Comparison of ENCODE assay signal across 19 mouse cellular contexts in the genomic region with DNA sequence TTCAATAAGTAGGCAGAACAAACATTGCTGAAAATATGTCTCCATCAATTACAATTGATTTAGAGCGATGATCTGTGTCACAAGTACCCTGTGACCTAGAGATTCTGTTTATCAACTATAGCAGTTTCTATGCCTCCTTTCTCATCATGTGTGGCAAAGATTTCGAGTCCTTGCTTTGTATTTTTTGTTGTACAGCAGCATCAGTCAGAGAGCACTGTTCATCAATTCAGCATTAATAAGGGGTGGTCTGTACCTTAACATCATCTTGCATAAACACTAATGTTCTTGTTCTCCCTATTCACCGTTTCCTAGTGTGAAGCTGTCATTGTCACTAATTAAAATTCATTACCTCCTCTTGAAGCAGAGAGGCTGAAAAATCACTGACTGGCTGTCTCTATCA.
DNase-seq lines count a peak whose midpoint lies in the region; ATAC-seq and TF ChIP-seq lines count a peak whose summit lies in the region.
"Had no signal": no experiment of that assay in that cellular context is flagged by ENCODE, and none has a peak within 500 bp of the region (broad histone marks: within the 10 kb centered on the region; RNA-seq: fewer than 3 reads in every experiment).

No protein-coding gene starts in this region.

- H3K4me2 ChIP-seq in hindbrain, embryonic 14.5 days (replicated peaks), result no peak overlapping the region
- no peak overlapping the region for H3K4me2 ChIP-seq in hindbrain, postnatal 0 days (ENCODE audit: low read depth, low read length)
- no peak overlapping the region for H3K4me2 ChIP-seq in midbrain, embryonic 14.5 days (ENCODE audit: low read length)
- no peak overlapping the region for H3K4me2 ChIP-seq in midbrain, embryonic 16.5 days (ENCODE audit: low read length)
- H3K4me2 ChIP-seq: embryonic facial prominence, embryonic 13.5 days; forebrain, embryonic 13.5 days; forebrain, embryonic 15.5 days had no signal

- ATAC-seq in hindbrain, embryonic 14.5 days (ENCODE audit: low FRiP score), result no peak
- no peak for ATAC-seq in hindbrain, postnatal 0 days
- ATAC-seq in midbrain, embryonic 14.5 days (ENCODE audit: low FRiP score, low TSS enrichment), result no peak
- ATAC-seq in midbrain, embryonic 16.5 days, result no peak
- ATAC-seq: forebrain, embryonic 13.5 days; forebrain, embryonic 15.5 days; forebrain, postnatal 0 days had no signal

- H3K36me3 ChIP-seq in hindbrain, embryonic 14.5 days (replicated peaks; ENCODE audit: control insufficient read depth, insufficient read depth), result no peaks in the 10 kb centered on the region
- H3K36me3 ChIP-seq in hindbrain, postnatal 0 days (ENCODE audit: insufficient read depth, low read length), result no peaks in the 10 kb centered on the region
- H3K36me3 ChIP-seq in midbrain, embryonic 14.5 days (ENCODE audit: control insufficient read depth, insufficient read depth, low read length), result no peaks in the 10 kb centered on the region
- no peaks in the 10 kb centered on the region for H3K36me3 ChIP-seq in midbrain, embryonic 16.5 days (ENCODE audit: control insufficient read depth, insufficient read depth, low read length)
- H3K36me3 ChIP-seq: embryonic facial prominence, embryonic 13.5 days; forebrain, embryonic 15.5 days had no signal

- 35% methylated on average over 3 of the region's 3 CpGs for WGBS in hindbrain, embryonic 14.5 days
- WGBS in hindbrain, postnatal 0 days, result 41% methylated on average over 3 of the region's 3 CpGs
- WGBS in midbrain, embryonic 14.5 days, result 40% methylated on average over 3 of the region's 3 CpGs
- 46% methylated on average over 3 of the region's 3 CpGs for WGBS in midbrain, embryonic 16.5 days

- intact Hi-C loops in left cerebral cortex, postnatal 4 days (cut with DNase I), result no loop called here

- H3K9ac ChIP-seq in hindbrain, embryonic 14.5 days, result no peak overlapping the region
- no peak overlapping the region for H3K9ac ChIP-seq in hindbrain, postnatal 0 days (replicated peaks; ENCODE audit: low read length)
- no peak overlapping the region for H3K9ac ChIP-seq in midbrain, embryonic 14.5 days (replicated peaks; ENCODE audit: low read length)
- H3K9ac ChIP-seq in midbrain, embryonic 16.5 days (ENCODE audit: low read depth, low read length), result no peak overlapping the region
- H3K9ac ChIP-seq: embryonic facial prominence, embryonic 13.5 days; forebrain, embryonic 13.5 days; forebrain, embryonic 15.5 days; forebrain, postnatal 0 days had no signal

- peak; percentile 24 for DNase-seq in hindbrain, embryonic 14.5 days (ENCODE audit: low spot score)
- DNase-seq in hindbrain, postnatal 0 days (ENCODE audit: low spot score), result no peak
- DNase-seq in midbrain, embryonic 14.5 days, result peak; percentile 1
- peak; percentile 74 for DNase-seq in retina, embryonic 14.5 days (ENCODE audit: low spot score)
- no peak for DNase-seq in left cerebral cortex, postnatal 4 days
- no peak for DNase-seq in thymus, postnatal 25 days
- DNase-seq: adrenal gland, adult 2 months; adrenal gland, postnatal 10 days; adrenal gland, postnatal 25 days; cerebellum, adult 11-12 months; cerebellum, adult 2 months; cerebellum, adult 9-10 months; cerebellum, postnatal 10 days; cerebellum, postnatal 25 days; forebrain, postnatal 0 days had no signal

- TF ChIP-seq CTCF in hindbrain, postnatal 0 days (IDR thresholded peaks at IDR 0.05; ENCODE audit: low read depth), result no peak

- no peaks in the 10 kb centered on the region for H3K27me3 ChIP-seq in hindbrain, embryonic 14.5 days (ENCODE audit: control insufficient read depth, insufficient read depth, low read length)
- H3K27me3 ChIP-seq in hindbrain, postnatal 0 days (ENCODE audit: insufficient read depth, low read length), result no peaks in the 10 kb centered on the region
- H3K27me3 ChIP-seq in midbrain, embryonic 14.5 days (ENCODE audit: control insufficient read depth, insufficient read depth, low read length), result no peaks in the 10 kb centered on the region
- no peaks in the 10 kb centered on the region for H3K27me3 ChIP-seq in midbrain, embryonic 16.5 days (ENCODE audit: control insufficient read depth, insufficient read depth, low read depth, low read length)
- H3K27me3 ChIP-seq: embryonic facial prominence, embryonic 13.5 days; forebrain, embryonic 13.5 days; forebrain, embryonic 15.5 days had no signal

- H3K9me3 ChIP-seq in hindbrain, embryonic 14.5 days (ENCODE audit: control insufficient read depth, low read length), result no peaks in the 10 kb centered on the region
- no peaks in the 10 kb centered on the region for H3K9me3 ChIP-seq in hindbrain, postnatal 0 days (ENCODE audit: low read length)
- no peaks in the 10 kb centered on the region for H3K9me3 ChIP-seq in midbrain, embryonic 14.5 days (ENCODE audit: control insufficient read depth, low read length)
- no peaks in the 10 kb centered on the region for H3K9me3 ChIP-seq in midbrain, embryonic 16.5 days (replicated peaks; ENCODE audit: control insufficient read depth, low read length, poor library complexity, severe bottlenecking)
- H3K9me3 ChIP-seq: embryonic facial prominence, embryonic 13.5 days; forebrain, embryonic 13.5 days; forebrain, embryonic 15.5 days had no signal

- no peak overlapping the region for H3K4me3 ChIP-seq in hindbrain, embryonic 14.5 days (replicated peaks; ENCODE audit: low read length)
- no peak overlapping the region for H3K4me3 ChIP-seq in hindbrain, postnatal 0 days (ENCODE audit: low read length)
- no peak overlapping the region for H3K4me3 ChIP-seq in midbrain, embryonic 14.5 days (replicated peaks; ENCODE audit: low read depth, low read length)
- H3K4me3 ChIP-seq in midbrain, embryonic 16.5 days (ENCODE audit: low read depth, low read length), result no peak overlapping the region
- H3K4me3 ChIP-seq: embryonic facial prominence, embryonic 13.5 days; forebrain, embryonic 13.5 days; forebrain, embryonic 15.5 days had no signal

- no peaks in the 10 kb centered on the region for H3K4me1 ChIP-seq in hindbrain, embryonic 14.5 days (replicated peaks; ENCODE audit: control insufficient read depth, insufficient read depth, low read length)
- H3K4me1 ChIP-seq in hindbrain, postnatal 0 days (ENCODE audit: insufficient read depth, low read length), result no peaks in the 10 kb centered on the region
- H3K4me1 ChIP-seq in midbrain, embryonic 14.5 days (ENCODE audit: control insufficient read depth, insufficient read depth, low read length), result 0 out of 2 replicates have a peak, but pooled peaks cover 2% of the 10 kb centered on the region
- no peaks in the 10 kb centered on the region; the same call in 1 of the 2 replicates for H3K4me1 ChIP-seq in midbrain, embryonic 16.5 days (ENCODE audit: control insufficient read depth, insufficient read depth, low read length)
- H3K4me1 ChIP-seq: embryonic facial prominence, embryonic 13.5 days; forebrain, embryonic 13.5 days; forebrain, embryonic 15.5 days had no signal

- no peak overlapping the region for H3K27ac ChIP-seq in hindbrain, embryonic 14.5 days
- H3K27ac ChIP-seq in hindbrain, postnatal 0 days, result no peak overlapping the region
- no peak overlapping the region for H3K27ac ChIP-seq in midbrain, embryonic 14.5 days (replicated peaks; ENCODE audit: low read depth, low read length)
- no peak overlapping the region for H3K27ac ChIP-seq in midbrain, embryonic 16.5 days (ENCODE audit: low read length)
- H3K27ac ChIP-seq: embryonic facial prominence, embryonic 13.5 days; forebrain, embryonic 13.5 days; forebrain, embryonic 15.5 days had no signal

Comparison
In these comparisons a context has a peak if more than half of its experiments do, and no peak if none do; other contexts are left out.
1. DNase-seq: peak in hindbrain, embryonic 14.5 days (single experiment), midbrain, embryonic 14.5 days (single experiment) and retina, embryonic 14.5 days (single experiment); none in hindbrain, postnatal 0 days (single experiment), left cerebral cortex, postnatal 4 days (single experiment) and thymus, postnatal 25 days (single experiment).